Mouse (Mus musculus) CD4-positive, CD25-positive, alpha-beta regulatory T cell (primary cell): ENCODE measurements around the gene Pou4f1. TPM values are rescaled to one million over a fixed set of nuclear protein-coding genes. Genes with fewer than 3 reads are reported as not detected.

Experiments used
- polyA plus RNA-seq: library from polyadenylated mRNA; unstranded; fragments of 100-300 nt; shearing (Covaris generic); gene quantifications from one replicate; pipeline ENCODE4 v1.2.1, GENCODE M21; 2017

Gene Pou4f1
- 0.36 TPM for polyA plus RNA-seq

DNA sequence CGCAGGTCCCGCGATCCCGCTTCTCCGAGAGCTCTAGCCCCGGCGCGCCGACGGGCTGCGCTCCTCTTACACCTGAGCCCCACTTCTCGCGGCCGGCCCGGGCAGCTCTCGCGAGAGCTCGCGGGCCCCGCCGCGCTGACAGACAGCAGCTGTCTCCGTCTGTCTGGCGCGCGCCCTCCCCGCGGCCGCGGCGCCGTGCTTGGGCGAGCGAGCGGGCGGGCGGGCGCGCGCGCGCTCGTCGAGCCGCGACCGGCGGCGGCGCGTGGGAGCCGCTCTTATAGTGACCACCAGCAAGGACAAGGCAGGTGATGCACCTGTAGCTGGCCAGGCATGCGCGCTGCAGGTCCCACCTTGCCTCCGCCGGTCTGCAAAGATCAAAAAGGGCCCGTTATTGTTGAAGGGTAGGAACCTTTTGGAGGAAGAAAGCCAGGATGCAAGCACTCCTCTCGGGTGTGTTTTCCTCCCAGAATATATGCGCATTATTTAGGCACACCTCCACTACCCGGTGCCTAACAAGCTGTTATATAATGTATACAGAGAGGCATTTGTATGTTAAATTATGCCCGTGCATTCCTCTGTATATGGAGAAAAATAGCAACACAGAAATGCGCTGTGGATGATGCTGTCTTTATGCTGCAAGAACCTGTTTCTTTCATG is at the start of gene Pou4f1:
Gene Pou4f1 (minus strand): TSS at position 34 of the 657 bp plus-strand sequence.

Other genes with a start within 250 kb of the Pou4f1 start
- 16.6 TPM for gene Rnf219, start 54.6 kb upstream of the Pou4f1 start, polyA plus RNA-seq